15 mouse cellular contexts compared by ENCODE assay signal in the genomic region with DNA sequence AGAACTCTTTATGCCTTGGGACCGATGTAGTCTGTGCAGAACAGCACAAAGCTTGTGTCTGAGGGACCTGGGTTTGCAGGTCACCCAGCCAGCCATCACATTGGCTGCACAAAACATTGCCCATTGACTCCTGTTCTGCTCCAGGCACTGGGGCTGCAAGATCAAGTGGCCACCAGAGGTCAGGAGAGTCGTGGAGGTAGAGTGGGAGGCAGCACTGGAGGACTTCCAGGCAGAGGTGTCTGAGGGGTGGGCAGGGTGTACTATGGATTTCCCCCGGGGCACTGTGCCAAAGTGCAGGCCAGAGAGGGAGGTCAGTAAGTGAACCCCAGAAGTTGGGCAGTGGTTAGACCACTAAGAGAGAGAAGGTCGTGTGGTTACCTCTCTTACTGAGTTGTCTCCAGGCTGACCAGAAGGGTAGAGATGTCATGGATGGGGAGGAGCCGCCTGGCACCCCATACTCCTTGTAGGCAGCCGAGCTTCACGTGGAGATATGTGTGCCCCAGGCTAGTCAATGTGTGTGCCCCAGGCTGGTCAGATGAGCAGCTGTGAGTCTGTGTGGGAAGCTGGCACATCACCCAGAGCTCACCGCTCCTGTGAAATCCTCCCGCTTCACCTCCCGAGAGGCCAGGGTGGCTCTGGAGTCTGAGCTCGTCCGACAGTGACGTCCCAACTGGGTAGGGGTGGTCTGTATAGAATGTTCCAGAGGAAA. TPM values are rescaled to one million over a fixed set of nuclear protein-coding genes. Genes with fewer than 3 reads are reported as not detected.
DNase-seq lines count a peak whose midpoint lies in the region; ATAC-seq and TF ChIP-seq lines count a peak whose summit lies in the region.
"Had no signal": no experiment of that assay in that cellular context is flagged by ENCODE, and none has a peak within 500 bp of the region (broad histone marks: within the 10 kb centered on the region; RNA-seq: fewer than 3 reads in every experiment).

No protein-coding gene starts in this region.

- no peaks in the 10 kb centered on the region for H3K27me3 ChIP-seq in heart, adult 2 months (ENCODE audit: control insufficient read depth, insufficient read depth, low read length)
- no peaks in the 10 kb centered on the region for H3K27me3 ChIP-seq in midbrain, postnatal 0 days (ENCODE audit: insufficient read depth, low read length)
- H3K27me3 ChIP-seq in midbrain, embryonic 14.5 days (ENCODE audit: control insufficient read depth, insufficient read depth, low read length) = no peaks in the 10 kb centered on the region
- no peaks in the 10 kb centered on the region for H3K27me3 ChIP-seq in myocyte (ENCODE audit: control insufficient read depth, insufficient read depth, insufficient read length)
- H3K27me3 ChIP-seq: Patski had no signal

- peak; percentile 47 for TF ChIP-seq CTCF in heart, adult 2 months (IDR thresholded peaks at IDR 0.05)
- TF ChIP-seq CTCF in midbrain, postnatal 0 days (IDR thresholded peaks at IDR 0.05) = peak; percentile 23
- TF ChIP-seq CTCF in bone marrow, adult 2 months (IDR thresholded peaks at IDR 0.05; ENCODE audit: control insufficient read depth, insufficient read depth, low read length) = peak; percentile 47

- H3K27ac ChIP-seq in heart, adult 2 months = no peak overlapping the region
- H3K27ac ChIP-seq in midbrain, postnatal 0 days (ENCODE audit: low read depth, low read length) = no peak overlapping the region
- H3K27ac ChIP-seq in midbrain, embryonic 14.5 days (replicated peaks; ENCODE audit: low read depth, low read length) = no peak overlapping the region
- H3K27ac ChIP-seq in bone marrow, adult 2 months (ENCODE audit: control insufficient read depth, insufficient read depth, low read depth, low read length, poor library complexity) = no peak overlapping the region

- H3K9ac ChIP-seq in heart, adult 2 months (ENCODE audit: low read depth, low read length) = no peak overlapping the region
- no peak overlapping the region for H3K9ac ChIP-seq in midbrain, postnatal 0 days (replicated peaks; ENCODE audit: low read length, poor library complexity, severe bottlenecking)
- H3K9ac ChIP-seq in midbrain, embryonic 14.5 days (replicated peaks; ENCODE audit: low read length) = no peak overlapping the region

- WGBS in heart, adult 2 months = 68% methylated on average over 13 of the region's 13 CpGs
- WGBS in midbrain, postnatal 0 days = 81% methylated on average over 13 of the region's 13 CpGs
- WGBS in midbrain, embryonic 14.5 days = 81% methylated on average over 13 of the region's 13 CpGs
- WGBS in bone marrow, adult 2 months = 72% methylated on average over 13 of the region's 13 CpGs

- 0 out of 2 replicates have a peak, but pooled peaks cover 1% of the 10 kb centered on the region for H3K79me2 ChIP-seq in heart, adult 2 months (replicated peaks; ENCODE audit: control insufficient read depth, insufficient read depth, low read length)
- H3K79me2 ChIP-seq in myocyte (ENCODE audit: control insufficient read depth, insufficient read depth) = no peaks in the 10 kb centered on the region

- H3K4me2 ChIP-seq in midbrain, postnatal 0 days (ENCODE audit: low read depth, low read length, poor library complexity, severe bottlenecking) = no peak overlapping the region
- H3K4me2 ChIP-seq in midbrain, embryonic 14.5 days (ENCODE audit: low read length) = no peak overlapping the region
- H3K4me2 ChIP-seq in myocyte (ENCODE audit: low read depth) = no peak overlapping the region

- intact Hi-C loops in heart, adult 2 months (cut with DNase I) = no loop called here

- H3K4me3 ChIP-seq in heart, adult 2 months = no peak overlapping the region
- H3K4me3 ChIP-seq in midbrain, postnatal 0 days (ENCODE audit: low read depth, low read length) = no peak overlapping the region
- H3K4me3 ChIP-seq in midbrain, embryonic 14.5 days (replicated peaks; ENCODE audit: low read depth, low read length) = no peak overlapping the region
- no peak overlapping the region for H3K4me3 ChIP-seq in bone marrow, adult 2 months (replicated peaks; ENCODE audit: control insufficient read depth, low read depth, low read length)
- H3K4me3 ChIP-seq in myocyte = no peak overlapping the region
- H3K4me3 ChIP-seq: erythroblast, embryonic 14.5 days had no signal

- H3K36me3 ChIP-seq in heart, adult 2 months (ENCODE audit: control insufficient read depth, insufficient read depth, low read length) = no peaks in the 10 kb centered on the region
- peaks cover 63% of the 10 kb centered on the region for H3K36me3 ChIP-seq in midbrain, postnatal 0 days (ENCODE audit: insufficient read depth, low read length)
- H3K36me3 ChIP-seq in midbrain, embryonic 14.5 days (ENCODE audit: control insufficient read depth, insufficient read depth, low read length) = peaks cover 90% of the 10 kb centered on the region
- H3K36me3 ChIP-seq in myocyte (ENCODE audit: control insufficient read depth, insufficient read depth) = no peaks in the 10 kb centered on the region

- no peak for TF ChIP-seq EP300 in heart, adult 2 months (IDR thresholded peaks at IDR 0.05; ENCODE audit: insufficient read depth, low read depth, low read length)

- H3K4me1 ChIP-seq in heart, adult 2 months (ENCODE audit: control insufficient read depth, insufficient read depth, low read length) = peaks cover 4% of the 10 kb centered on the region
- no peaks in the 10 kb centered on the region for H3K4me1 ChIP-seq in midbrain, postnatal 0 days (ENCODE audit: insufficient read depth, low read length)
- H3K4me1 ChIP-seq in midbrain, embryonic 14.5 days (ENCODE audit: control insufficient read depth, insufficient read depth, low read length) = no peaks in the 10 kb centered on the region
- H3K4me1 ChIP-seq in bone marrow, adult 2 months (ENCODE audit: control insufficient read depth, insufficient read depth, low read length) = no peaks in the 10 kb centered on the region

- TF ChIP-seq POLR2A in heart, adult 2 months (IDR thresholded peaks at IDR 0.05; ENCODE audit: insufficient read depth, low read depth, low read length) = no peak
- no peak for TF ChIP-seq POLR2A in bone marrow, adult 2 months (IDR thresholded peaks at IDR 0.05; ENCODE audit: borderline replicate concordance, control insufficient read depth, low read depth, low read length)
- no peak for TF ChIP-seq POLR2A in myocyte (IDR thresholded peaks at IDR 0.05; ENCODE audit: insufficient read length, low read depth)

- no peaks in the 10 kb centered on the region for H3K9me3 ChIP-seq in midbrain, postnatal 0 days (ENCODE audit: low read length)
- no peaks in the 10 kb centered on the region for H3K9me3 ChIP-seq in midbrain, embryonic 14.5 days (ENCODE audit: control insufficient read depth, low read length)

- no peak for ATAC-seq in midbrain, postnatal 0 days (ENCODE audit: low FRiP score)
- ATAC-seq in midbrain, embryonic 14.5 days (ENCODE audit: low FRiP score, low TSS enrichment) = no peak
- no peak for ATAC-seq in monocyte, adult 5-6 weeks (replicated peaks; ENCODE audit: insufficient number of reproducible peaks, low FRiP score, low TSS enrichment, poor library complexity, severe bottlenecking)
- ATAC-seq: Patski had no signal

- DNase-seq in heart, adult 2 months = no peak
- no peak for DNase-seq in heart, adult 9 months (ENCODE audit: low spot score in 2 of 2)
- DNase-seq in midbrain, postnatal 0 days (ENCODE audit: low spot score) = no peak
- DNase-seq in midbrain, embryonic 14.5 days = no peak
- no peak for DNase-seq in ovary, postnatal 14 days (ENCODE audit: low spot score)
- DNase-seq: right cerebral cortex, postnatal 14 days; thymus, adult 18-20 months had no signal

- no peak overlapping the region for H3ac ChIP-seq in myocyte (ENCODE audit: control insufficient read depth, insufficient read length)

TF ChIP-seq in myocyte, 11 proteins besides CTCF, POLR2A, EP300 and RAD21:
- TF ChIP-seq USF1 (IDR thresholded peaks at IDR 0.05; ENCODE audit: low read depth) (no peak), TCF3 (IDR thresholded peaks at IDR 0.05; ENCODE audit: insufficient read length, low read depth) (no peak), MYOG (IDR thresholded peaks at IDR 0.05; ENCODE audit: control insufficient read depth in 1 of 3, insufficient read depth in 1 of 3, insufficient read length in 2 of 3, low read depth in 2 of 3) (peak in 1 of 3 experiments; percentile 50), MYOD1 (IDR thresholded peaks at IDR 0.05; ENCODE audit: control insufficient read depth in 1 of 3, insufficient read length in 2 of 3, low read depth in 2 of 3) (peak in 2 of 3 experiments; percentile 37 to 64)

RNA-seq across cellular contexts. Expression of a gene that starts 37.0 kb away (rescaled TPM):
- under 1 TPM; 0.21 to 0.45 TPM for total RNA-seq in heart, adult 2 months (2021)
- 0.21 and 0.38 TPM in 2 replicates for polyA plus RNA-seq in heart, adult 2 months (2012; rRNA removed)
- not detected in 2 replicates for total RNA-seq in midbrain, postnatal 0 days (2014; rRNA removed)
- polyA plus RNA-seq in midbrain, postnatal 0 days (2015; fragmentation: Nextera tagmentation; extraction: Ambion mirVana) = 0.07 and 0.09 TPM in 2 replicates
- polyA plus RNA-seq in midbrain, embryonic 14.5 days (2014; fragmentation: Nextera tagmentation; extraction: Ambion mirVana) = not detected in 2 replicates
- polyA plus RNA-seq in bone marrow, adult 2 months (2011; ENCODE audit: insufficient read depth, insufficient read length, low replicate concordance, missing spikeins) = 0.86 and 1.3 TPM in 2 replicates
- polyA plus RNA-seq in myocyte (2012; fragmentation: generic; extraction: Trizol) = 0.08 TPM
- total RNA-seq in monocyte, adult 5-6 weeks (2017) = 0.85 TPM in 1 of 3 replicates, not detected in the others
- total RNA-seq: gastrocnemius, adult 8-10 months; left cerebral cortex, postnatal 25 days had no signal
- polyA plus RNA-seq: neural tube, embryonic 11.5 days; Patski had no signal

RNA-seq across cellular contexts. Expression of a gene that starts 48.2 kb away (rescaled TPM):
- total RNA-seq in heart, adult 2 months (2021) = under 1 TPM; 0.60 to 0.96 TPM
- polyA plus RNA-seq in heart, adult 2 months (2012; rRNA removed) = 0.33 and 0.47 TPM in 2 replicates
- total RNA-seq in midbrain, postnatal 0 days (2014; rRNA removed) = 0.33 TPM in 1 of 2 replicates, not detected in the other
- polyA plus RNA-seq in midbrain, postnatal 0 days (2015; fragmentation: Nextera tagmentation; extraction: Ambion mirVana) = 0.21 TPM in 1 of 2 replicates, not detected in the other
- polyA plus RNA-seq in midbrain, embryonic 14.5 days (2014; fragmentation: Nextera tagmentation; extraction: Ambion mirVana) = 0.29 TPM in 1 of 2 replicates, not detected in the other
- 8.0 and 27.9 TPM in 2 replicates for polyA plus RNA-seq in bone marrow, adult 2 months (2011; ENCODE audit: insufficient read depth, insufficient read length, low replicate concordance, missing spikeins)
- not detected for polyA plus RNA-seq in myocyte (2012; fragmentation: generic; extraction: Trizol)
- total RNA-seq in monocyte, adult 5-6 weeks (2017) = 39.9 to 65.1 TPM (median 44.8 TPM) in 3 replicates
- total RNA-seq: gastrocnemius, adult 8-10 months; left cerebral cortex, postnatal 25 days had no signal
- polyA plus RNA-seq: Patski had no signal
